Mouse (Mus musculus) forebrain, embryonic 11.5 days (tissue): ENCODE measurements around the gene Scn10a. TPM values are rescaled to one million over a fixed set of nuclear protein-coding genes. Genes with fewer than 3 reads are reported as not detected.

ENCODE experiments used
- ATAC-seq: fragments of 200-750 bp; cut with Nextera tagmentation; replicated peaks from 2 replicates; pipeline ENCODE4 v1.8.0; 2017; ENCODE audit warnings: moderate TSS enrichment; ENCODE audit not compliant: low FRiP score
- DNase-seq: peaks from one replicate; pipeline ENCODE4 v3.0.0-alpha.2; 2017; ENCODE audit warnings: low spot score
- H3K27ac ChIP-seq: fragments of 300-500 bp; sonication (generic); 2 replicates; pipeline ENCODE4 v1.5.1; 2014; ENCODE audit warnings: low read depth, low read length
- H3K27me3 ChIP-seq: fragments of 300-500 bp; sonication (generic); 2 replicates; pipeline ENCODE4 v1.6.1; 2014; ENCODE audit warnings: mild to moderate bottlenecking, low read length, mixed read lengths; ENCODE audit not compliant: control insufficient read depth, insufficient read depth
- H3K36me3 ChIP-seq: fragments of 300-500 bp; sonication (generic); 2 replicates; pipeline ENCODE4 v1.6.1; 2014; ENCODE audit warnings: mild to moderate bottlenecking, low read length, moderate library complexity, mixed read lengths; ENCODE audit not compliant: control insufficient read depth, insufficient read depth
- H3K4me1 ChIP-seq: fragments of 300-500 bp; sonication (generic); replicated peaks from 2 replicates; pipeline ENCODE4 v1.6.1; 2014; ENCODE audit warnings: low read length, mixed read lengths; ENCODE audit not compliant: control insufficient read depth, insufficient read depth
- H3K4me2 ChIP-seq: fragments of 300-500 bp; sonication (generic); 2 replicates; pipeline ENCODE4 v1.6.1; 2014; ENCODE audit warnings: low read depth, mild to moderate bottlenecking, low read length, moderate library complexity, mixed read lengths; ENCODE audit not compliant: severe bottlenecking
- H3K4me3 ChIP-seq: fragments of 300-500 bp; sonication (generic); 2 replicates; pipeline ENCODE4 v1.5.1; 2014; ENCODE audit warnings: low read depth, low read length
- H3K9ac ChIP-seq: fragments of 300-500 bp; sonication (generic); 2 replicates; pipeline ENCODE4 v1.6.1; 2014; ENCODE audit warnings: low read length
- H3K9me3 ChIP-seq: fragments of 300-500 bp; sonication (generic); 2 replicates; pipeline ENCODE4 v1.6.1; 2016; ENCODE audit warnings: low read length, mixed read lengths; ENCODE audit not compliant: control insufficient read depth
- WGBS: fragments of 180-500 bp; shearing (Covaris S2); extraction: QIAGEN DNeasy Blood & Tissue Kit; methylation state at CpG from one replicate; pipeline ENCODE4 v1.1.7; 2014; 5-methylcytosine and 5-hydroxymethylcytosine counted together
- polyA plus RNA-seq: library from polyadenylated mRNA; unstranded; fragments of >200 nt; fragmentation: Nextera tagmentation; extraction: Ambion mirVana; gene quantifications from 2 replicates; pipeline ENCODE4 v1.2.1, GENCODE M21; 2014

Gene Scn10a
- polyA plus RNA-seq, 1 experiment from 2014 or later = not detected

- no peak for ATAC-seq
- no peak overlapping the region for H3K4me2 ChIP-seq
- no peak overlapping the region for H3K27ac ChIP-seq
- no peaks in the 10 kb centered on the region for H3K36me3 ChIP-seq
- H3K9ac ChIP-seq = no peak overlapping the region
- peaks cover 16% of the 10 kb centered on the region for H3K4me1 ChIP-seq
- no peak overlapping the region for H3K4me3 ChIP-seq
- H3K27me3 ChIP-seq = peaks cover 8% of the 10 kb centered on the region; the same call in 1 of the 2 replicates
- WGBS = 10% methylated on average over 10 of the region's 10 CpGs
- no peak for DNase-seq
- H3K9me3 ChIP-seq = no peaks in the 10 kb centered on the region
Observed at GRCm38 (mm10) chr9:119566214-119566613, 152.9 kb downstream of the Scn10a start.

GRCm38 (mm10) chr9:119564803-119565202 is 154.3 kb downstream of the Scn10a start:
- Histone ChIP-seq H3K9me3 (no peaks in the 10 kb centered on the region), H3K9ac (no peak overlapping the region), H3K27me3 (peaks cover 5% of the 10 kb centered on the region; the same call in 1 of the 2 replicates), H3K4me3 (no peak overlapping the region), H3K36me3 (no peaks in the 10 kb centered on the region), H3K27ac (no peak overlapping the region), H3K4me2 (no peak overlapping the region), H3K4me1 (peaks cover 12% of the 10 kb centered on the region; the same call in 1 of the 2 replicates)
- ATAC-seq (no peak), DNase-seq (no peak)
- WGBS = 85% methylated on average over 6 of the region's 6 CpGs

DNA sequence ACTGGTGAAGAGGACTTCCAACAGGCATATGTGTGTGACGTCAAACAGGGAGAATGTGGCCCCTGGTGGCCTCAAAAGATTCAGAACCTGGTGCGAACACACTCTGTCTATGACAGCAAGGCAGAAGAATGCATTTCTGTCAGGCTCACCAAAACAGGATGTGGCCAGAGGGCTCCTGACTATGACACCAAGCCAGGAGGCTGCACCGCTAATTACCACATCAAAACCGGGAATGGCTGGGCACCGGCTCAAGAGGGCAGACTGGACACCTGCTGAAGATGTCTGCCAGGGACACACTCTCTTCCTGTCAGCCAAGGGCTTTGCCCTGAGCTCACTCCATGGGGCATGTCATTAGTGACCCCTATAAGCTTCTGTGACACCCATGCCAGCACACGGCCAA is 155.5 kb downstream of the Scn10a start:
- WGBS = 82% methylated on average over 6 of the region's 6 CpGs
- peaks cover 12% of the 10 kb centered on the region for H3K4me1 ChIP-seq
- H3K27me3 ChIP-seq = peaks cover 5% of the 10 kb centered on the region; the same call in 1 of the 2 replicates
- H3K9me3 ChIP-seq = no peaks in the 10 kb centered on the region
- no peak overlapping the region for H3K27ac ChIP-seq
- ATAC-seq (no peak), DNase-seq (no peak)
- H3K36me3 ChIP-seq = no peaks in the 10 kb centered on the region
- H3K4me2 ChIP-seq = no peak overlapping the region
- H3K9ac ChIP-seq = no peak overlapping the region
- H3K4me3 ChIP-seq = no peak overlapping the region

GRCm38 (mm10) chr9:119562256-119562655 is 156.9 kb downstream of the Scn10a start:
- ATAC-seq (no peak), DNase-seq (no peak)
- 72% methylated on average over 12 of the region's 12 CpGs for WGBS
- Histone ChIP-seq H3K36me3 (no peaks in the 10 kb centered on the region), H3K27me3 (peaks cover 5% of the 10 kb centered on the region; the same call in 1 of the 2 replicates), H3K27ac (no peak overlapping the region), H3K4me1 (peaks cover 16% of the 10 kb centered on the region), H3K9ac (no peak overlapping the region), H3K4me3 (no peak overlapping the region), H3K9me3 (no peaks in the 10 kb centered on the region), H3K4me2 (no peak overlapping the region)

DNA sequence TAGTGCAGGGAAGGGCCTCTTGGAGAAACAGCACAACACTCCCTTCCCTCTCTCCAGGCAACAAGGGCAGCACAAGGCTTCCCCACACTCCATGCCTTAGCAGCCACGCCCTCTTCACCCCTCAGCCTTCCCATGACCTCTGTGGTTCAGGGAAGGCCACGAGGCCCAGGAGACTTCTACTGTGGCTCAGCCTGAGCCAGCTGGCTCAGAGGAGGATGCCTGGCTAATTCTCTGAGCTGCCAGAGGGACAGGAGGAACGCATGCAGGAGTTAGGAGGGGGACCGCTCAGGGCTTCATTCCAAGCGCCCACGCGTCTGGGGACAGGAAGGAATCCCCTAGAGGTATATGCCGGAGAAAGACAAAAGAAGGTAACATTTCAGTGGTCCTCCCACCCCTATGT is 157.4 kb downstream of the Scn10a start:
- Histone ChIP-seq H3K27ac (no peak overlapping the region), H3K9me3 (no peaks in the 10 kb centered on the region), H3K9ac (no peak overlapping the region), H3K4me1 (peaks cover 16% of the 10 kb centered on the region), H3K36me3 (no peaks in the 10 kb centered on the region), H3K27me3 (peaks cover 5% of the 10 kb centered on the region; the same call in 1 of the 2 replicates), H3K4me3 (no peak overlapping the region), H3K4me2 (no peak overlapping the region)
- ATAC-seq (no peak), DNase-seq (no peak)
- 52% methylated on average over 8 of the region's 8 CpGs for WGBS

DNA sequence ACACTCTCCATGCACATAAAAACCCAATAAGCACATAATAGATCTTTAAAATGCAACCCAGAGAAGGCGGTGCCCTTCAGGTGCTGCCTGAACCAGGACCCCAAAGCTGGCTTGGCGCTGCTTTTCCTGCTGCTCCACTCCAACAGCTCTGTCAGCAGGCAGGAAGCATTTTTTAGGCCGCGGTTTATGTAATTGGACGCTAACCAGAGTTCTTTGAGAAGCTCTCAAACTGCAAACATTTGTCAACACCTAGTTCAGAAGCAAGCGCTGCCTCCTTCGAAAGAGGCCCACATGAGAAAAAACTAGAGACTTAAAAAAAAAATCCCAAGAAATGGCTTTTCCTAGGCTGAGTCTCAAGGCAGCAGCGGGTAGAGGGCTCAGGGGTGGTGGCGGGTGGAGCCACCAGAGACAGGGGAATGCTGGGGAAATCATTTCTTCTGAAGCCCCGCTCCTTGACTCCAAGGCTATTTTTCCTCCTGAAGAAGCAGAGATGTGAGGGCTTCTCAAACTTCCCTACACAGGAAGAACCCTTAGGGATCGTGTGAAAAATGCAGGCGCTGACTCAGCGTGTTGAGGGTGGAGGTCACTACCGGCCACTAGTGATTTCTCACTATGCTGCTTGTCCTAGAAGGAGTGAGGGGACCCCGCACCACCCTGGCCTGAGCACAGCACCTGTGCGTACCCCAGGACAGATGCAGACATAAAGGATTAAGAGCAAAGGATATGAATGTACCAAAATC is 159.4 kb downstream of the Scn10a start:
- ATAC-seq (no peak), DNase-seq (no peak)
- 80% methylated on average over 16 of the region's 16 CpGs for WGBS
- Histone ChIP-seq H3K4me3 (no peak overlapping the region), H3K27ac (no peak overlapping the region), H3K36me3 (no peaks in the 10 kb centered on the region), H3K4me2 (no peak overlapping the region), H3K9ac (no peak overlapping the region), H3K4me1 (peaks cover 13% of the 10 kb centered on the region), H3K9me3 (no peaks in the 10 kb centered on the region), H3K27me3 (no peaks in the 10 kb centered on the region)

Other genes with a start within 250 kb of the Scn10a start
- gene Scn5a, start 140.3 kb downstream of the Scn10a start, polyA plus RNA-seq = 3.0 and 3.2 TPM in 2 replicates
- gene Scn11a, start 106.1 kb upstream of the Scn10a start, polyA plus RNA-seq = 1.1 and 1.5 TPM in 2 replicates
- gene Wdr48, start 175.6 kb upstream of the Scn10a start, polyA plus RNA-seq = 60.7 and 67.0 TPM in 2 replicates
- gene Gorasp1, start 218.2 kb upstream of the Scn10a start, polyA plus RNA-seq = 19.3 and 25.7 TPM in 2 replicates
- 0.11 and 0.33 TPM in 2 replicates for gene Ttc21a, start 218.3 kb upstream of the Scn10a start, polyA plus RNA-seq